Mouse (Mus musculus) embryo, embryonic 9.5 days (tissue): ENCODE data around the gene Zcwpw1.
A peak's percentile ranks its signal among the peaks of the same experiment; 100 is the strongest.
"Not testable (repeated sequence)": the region's sequence is repeated elsewhere in the genome, so short reads cannot be mapped to it uniquely, and the experiment has no call there.

Experiments used
- DNase-seq: peaks from one replicate; pipeline ENCODE4 v3.0.0-alpha.2; 2017; ENCODE audit errors: extremely low spot score

Zcwpw1 gene

GRCm38 (mm10) chr5:137787151-137787928 is at the start of gene Zcwpw1, which contains the start of gene Mepce:
Gene Zcwpw1 (plus strand): TSS chr5:137787798.
Gene Mepce (minus strand): TSS chr5:137787655.
- DNase-seq: peak; percentile 94

- no peak for DNase-seq
Measured at GRCm38 (mm10) chr5:137738516-137738915, 49.1 kb upstream of the Zcwpw1 start.

- no peak for DNase-seq
Measured at GRCm38 (mm10) chr5:137739471-137739870, 48.1 kb upstream of the Zcwpw1 start.

- DNase-seq: no peak
Measured at GRCm38 (mm10) chr5:137740506-137740905, 47.1 kb upstream of the Zcwpw1 start.

- DNase-seq: peak; percentile 90
Measured at GRCm38 (mm10) chr5:137741023-137741931, 46.3 kb upstream of the Zcwpw1 start, which contains the start of gene Nyap1. Gene Nyap1 (minus strand): TSS chr5:137741607.

- no peak for DNase-seq
Measured at GRCm38 (mm10) chr5:137742048-137742447, 45.5 kb upstream of the Zcwpw1 start.

GRCm38 (mm10) chr5:137742836-137743235 is 44.8 kb upstream of the Zcwpw1 start:
- DNase-seq: no peak

- DNase-seq: no peak
Measured at GRCm38 (mm10) chr5:137744197-137744596, 43.4 kb upstream of the Zcwpw1 start.

GRCm38 (mm10) chr5:137745214-137746171 is 42.1 kb upstream of the Zcwpw1 start, which contains the start of gene Tsc22d4:
Gene Tsc22d4 (plus strand): TSS chr5:137745730.
- peak; percentile 90 for DNase-seq

GRCm38 (mm10) chr5:137746282-137746850 is 41.2 kb upstream of the Zcwpw1 start:
- DNase-seq: peak; percentile 67

- DNase-seq: no peak
Measured at GRCm38 (mm10) chr5:137746851-137747325, 40.7 kb upstream of the Zcwpw1 start.

- peak; percentile 50 for DNase-seq
Measured at GRCm38 (mm10) chr5:137747326-137747961, 40.2 kb upstream of the Zcwpw1 start.

- no peak for DNase-seq
Measured at GRCm38 (mm10) chr5:137748130-137748770, 39.3 kb upstream of the Zcwpw1 start.

- DNase-seq: no peak
Measured at GRCm38 (mm10) chr5:137749196-137749836, 38.3 kb upstream of the Zcwpw1 start.

GRCm38 (mm10) chr5:137750212-137750611 is 37.4 kb upstream of the Zcwpw1 start:
- not testable (repeated sequence) for DNase-seq

- no peak for DNase-seq
Measured at GRCm38 (mm10) chr5:137751221-137751887, 36.2 kb upstream of the Zcwpw1 start.

GRCm38 (mm10) chr5:137751988-137752387 is 35.6 kb upstream of the Zcwpw1 start:
- DNase-seq: no peak

- DNase-seq: no peak
Measured at GRCm38 (mm10) chr5:137753111-137753832, 34.3 kb upstream of the Zcwpw1 start.
